Mouse (Mus musculus): ENCODE measurements around the gene Farp2.
A peak's percentile ranks its signal among the peaks of the same experiment; 100 is the strongest.
"Not testable (repeated sequence)": the region's sequence is repeated elsewhere in the genome, so short reads cannot be mapped to it uniquely, and the experiment has no call there.

Gene Farp2

DNA sequence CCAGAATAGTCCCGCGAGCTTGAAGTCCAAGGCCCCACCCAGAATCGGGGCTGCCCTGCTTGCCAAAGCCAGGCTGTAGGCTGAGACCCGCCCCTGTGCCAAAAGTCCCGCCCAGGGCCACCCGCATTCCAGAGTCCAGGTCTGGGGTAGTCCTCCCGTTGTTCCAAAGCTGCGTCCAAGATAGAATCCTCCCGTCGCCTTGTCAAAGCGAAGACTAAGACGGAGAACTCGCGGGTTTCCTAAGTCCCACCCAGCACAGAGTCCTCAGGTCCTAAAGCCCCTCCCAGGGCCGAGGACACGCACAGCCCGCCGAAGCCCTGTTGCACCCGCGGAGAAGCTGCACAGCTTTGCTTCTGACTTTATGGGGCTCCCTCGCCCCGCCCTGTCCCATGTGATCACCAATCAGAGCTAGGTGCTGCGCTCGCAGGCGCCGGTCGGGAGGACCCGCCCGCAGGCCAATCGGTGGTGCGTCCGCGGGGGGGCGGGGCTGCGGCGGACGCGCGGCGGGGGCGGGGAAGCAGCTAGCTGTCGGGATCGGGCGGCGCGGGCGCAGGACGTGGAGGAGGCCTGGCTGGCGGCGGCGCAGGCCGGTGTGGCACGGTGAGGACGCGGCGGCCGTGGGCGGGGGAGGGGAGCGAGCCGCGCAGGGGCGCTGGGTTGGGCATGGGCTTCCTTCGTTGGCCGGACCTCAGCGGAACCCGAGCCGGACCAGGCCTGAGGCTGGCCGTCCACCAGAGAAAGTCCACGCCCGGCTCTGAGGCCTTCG is at the start of gene Farp2:
TSS of gene Farp2 (plus strand) at position 495 of the 766 bp plus-strand sequence.
- peak; percentile 94 for DNase-seq (ENCODE audit: low spot score)

DNA sequence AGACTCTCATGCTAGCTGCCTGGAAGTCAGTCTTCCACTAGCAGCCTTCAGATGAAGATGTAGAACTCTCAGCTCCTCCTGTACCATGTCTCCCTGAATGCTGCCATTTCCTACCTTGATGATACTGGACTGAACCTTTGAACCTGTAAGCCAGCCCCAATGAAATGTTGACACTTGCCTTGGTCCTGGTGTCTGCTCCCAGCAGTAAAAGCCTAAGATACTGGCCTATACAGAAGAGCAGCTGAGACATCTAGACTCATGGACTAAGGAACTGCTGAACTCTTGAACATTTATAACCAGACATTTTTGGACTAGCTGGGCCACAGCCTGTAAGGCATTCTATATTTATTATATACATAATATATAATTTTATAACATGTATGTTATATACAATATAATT is 46.8 kb upstream of the Farp2 start:
- no peak for DNase-seq (ENCODE audit: low spot score)

DNA sequence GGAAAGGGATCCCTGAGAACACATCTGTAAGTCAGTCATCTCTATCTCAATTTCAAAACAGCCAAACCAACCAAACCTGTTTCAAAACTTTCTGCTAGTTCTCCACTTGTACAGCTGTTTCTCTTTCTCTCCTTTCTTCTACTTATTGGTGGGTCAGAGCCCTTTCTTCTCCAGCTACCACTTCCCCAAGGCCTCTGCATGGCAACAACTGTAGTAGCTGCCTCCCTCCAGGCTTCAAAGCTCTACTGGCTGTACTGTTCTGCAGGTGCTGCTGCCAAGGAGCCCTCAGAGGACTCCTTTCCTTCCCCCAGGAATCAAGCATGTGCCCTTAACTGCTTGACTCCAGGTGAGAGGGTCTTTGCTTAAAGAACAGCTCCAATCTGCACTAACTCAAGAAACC is 46.1 kb upstream of the Farp2 start:
- no peak for DNase-seq (ENCODE audit: low spot score)

DNA sequence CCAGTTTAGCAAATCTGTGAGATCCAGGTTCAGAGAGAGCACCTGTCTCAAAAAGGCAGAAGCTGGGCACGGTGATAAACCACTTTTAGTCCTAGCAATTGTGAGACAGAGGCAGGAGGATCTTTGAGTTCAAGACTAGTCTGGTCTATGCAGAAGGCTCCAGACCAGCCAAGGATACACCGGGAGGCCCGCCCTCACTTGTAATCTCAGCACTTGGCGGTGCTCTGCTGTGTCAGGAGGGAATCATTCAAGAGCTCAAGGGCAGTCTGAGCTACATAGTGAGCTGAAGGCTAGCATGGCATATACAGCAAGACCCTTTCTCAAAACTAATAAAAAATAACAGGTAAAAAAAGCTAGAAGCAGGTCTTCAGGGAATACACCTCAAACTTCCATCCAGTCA is 43.3 kb upstream of the Farp2 start:
- no peak for DNase-seq (ENCODE audit: low spot score)

DNA sequence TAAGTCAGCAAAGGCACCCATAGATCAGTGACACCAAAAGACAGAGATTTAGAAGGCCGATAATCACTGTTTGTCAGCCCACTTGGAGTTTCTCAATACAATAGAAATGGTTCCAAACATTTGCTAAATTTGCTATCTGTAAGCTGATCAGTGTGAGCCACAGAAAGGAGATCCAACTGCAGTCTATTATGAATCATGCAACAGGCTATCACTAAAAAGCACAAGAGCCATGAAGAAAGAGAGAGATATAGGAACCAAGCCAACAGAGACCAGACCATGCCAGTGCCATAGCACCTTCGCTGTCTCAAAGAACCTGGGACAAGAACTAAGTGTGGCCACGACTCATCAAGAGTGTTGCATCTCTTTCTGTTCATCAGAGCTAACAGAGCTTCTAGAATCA is 36.2 kb upstream of the Farp2 start:
- no peak for DNase-seq (ENCODE audit: low spot score)

DNA sequence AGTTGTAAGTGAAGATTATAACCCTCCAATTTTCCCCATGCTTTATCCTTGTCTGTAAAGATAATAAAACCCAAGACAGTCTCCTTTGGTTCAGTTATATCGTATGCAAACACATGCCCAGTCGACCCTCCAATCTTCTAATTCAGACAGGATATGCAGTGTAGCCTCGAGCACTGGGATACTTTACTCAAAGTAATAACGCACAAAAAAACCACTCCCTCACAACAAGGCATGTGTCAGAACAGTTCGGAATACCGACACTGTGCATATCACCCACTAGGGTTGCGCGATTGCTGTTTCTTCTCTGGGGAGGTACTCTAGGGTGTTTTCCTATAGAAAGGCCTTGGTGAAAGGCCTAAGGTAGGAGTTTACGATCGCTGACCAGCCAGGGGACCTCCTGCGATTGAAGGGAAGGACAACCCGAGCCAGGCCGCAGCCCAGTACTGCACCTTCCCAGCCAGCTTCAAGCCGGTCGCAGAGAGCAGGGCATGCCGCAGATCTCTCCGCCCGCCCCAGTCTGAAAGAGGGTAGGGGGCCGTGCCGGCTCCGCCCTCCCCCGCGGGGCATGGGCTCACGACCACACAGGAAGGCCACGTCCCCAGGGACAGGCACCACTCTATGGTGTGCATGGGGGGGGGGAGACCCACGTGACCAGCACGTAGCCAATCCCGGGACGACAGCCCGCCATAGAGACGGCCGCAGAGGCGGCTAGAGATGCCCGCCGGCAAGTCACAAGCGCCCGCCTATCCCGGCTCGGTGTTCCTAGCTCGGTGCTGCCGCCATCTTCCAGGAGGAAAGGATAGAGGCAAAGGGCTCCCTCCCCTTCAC is 33.9 kb upstream of the Farp2 start:
- peak; percentile 99 for DNase-seq (ENCODE audit: low spot score)

DNA sequence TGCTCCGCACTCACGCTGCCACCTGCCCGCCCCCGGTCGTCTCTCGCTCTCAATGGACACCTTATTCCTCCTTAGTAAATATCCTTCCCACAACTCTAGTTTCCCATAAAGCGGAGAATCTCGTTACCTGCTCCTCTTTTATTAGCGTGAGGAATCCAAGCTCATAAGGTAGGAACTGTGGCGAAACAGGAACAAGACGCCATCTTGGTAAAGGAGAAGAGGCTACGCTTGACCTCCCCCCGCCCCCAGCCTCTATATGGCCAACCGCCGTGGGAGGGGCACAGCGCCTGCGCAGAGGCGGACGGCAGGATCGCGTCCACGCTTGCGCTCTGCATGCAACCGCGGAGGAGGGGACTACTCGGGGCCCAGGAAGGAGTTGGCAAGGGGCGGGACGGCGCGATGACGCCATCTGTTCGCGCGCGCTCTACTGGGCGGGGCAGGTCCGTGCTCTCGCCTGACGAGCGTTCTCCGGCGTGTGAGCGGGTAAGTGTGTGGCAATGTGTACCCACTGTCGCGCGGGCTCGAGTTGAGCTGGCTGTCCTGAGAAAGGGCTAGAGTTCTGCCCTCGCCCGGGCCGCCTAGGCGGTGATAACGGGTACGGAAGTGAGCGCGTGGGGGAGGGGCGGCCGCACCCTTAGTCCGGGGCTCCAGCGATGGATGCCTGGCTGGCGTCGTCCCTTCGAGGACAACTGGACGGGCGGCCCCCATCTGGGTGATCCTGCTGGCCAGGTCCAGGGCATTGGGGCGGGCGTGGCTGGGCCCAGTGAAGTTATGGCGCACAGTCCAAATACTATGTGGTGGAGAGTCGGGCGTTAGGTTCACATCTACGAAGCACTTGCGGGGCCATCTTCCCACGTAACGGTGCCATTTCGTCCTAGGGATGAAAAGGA is 33.0 kb upstream of the Farp2 start, which contains the start of gene Hdlbp:
TSS of gene Hdlbp (minus strand) at position 230 of the 890 bp plus-strand sequence.
- DNase-seq (ENCODE audit: low spot score), result peak; percentile 100

DNA sequence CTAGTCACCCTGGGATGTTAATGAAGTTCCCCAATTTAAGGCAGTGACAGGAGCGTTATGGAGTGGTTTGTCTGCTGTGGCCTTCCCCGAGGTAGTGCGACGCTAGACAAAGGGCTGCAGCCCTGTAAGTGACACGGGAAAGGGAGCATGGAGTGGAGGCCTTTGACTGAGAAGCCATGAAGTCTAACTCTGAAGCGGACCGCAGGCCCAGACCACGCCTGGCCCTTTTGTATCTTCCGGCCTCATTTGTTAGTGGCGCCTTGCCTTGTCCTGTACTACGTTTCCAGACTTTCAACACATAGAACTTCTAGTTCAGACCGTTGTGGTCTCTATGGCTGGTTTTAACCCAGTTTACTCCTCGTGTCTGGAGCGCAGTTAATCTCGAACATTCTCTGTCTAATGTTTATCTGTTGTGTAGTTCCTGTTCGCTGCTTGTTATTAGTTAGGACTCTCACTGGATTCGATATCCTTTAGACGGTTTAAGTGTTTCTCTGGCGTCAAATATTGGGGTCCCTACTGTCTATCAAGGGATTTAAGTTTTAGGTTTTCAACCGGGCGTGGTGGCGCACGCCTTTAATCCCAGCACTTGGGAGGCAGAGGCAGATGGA is 32.3 kb upstream of the Farp2 start:
- peak; percentile 41 for DNase-seq (ENCODE audit: low spot score)

DNA sequence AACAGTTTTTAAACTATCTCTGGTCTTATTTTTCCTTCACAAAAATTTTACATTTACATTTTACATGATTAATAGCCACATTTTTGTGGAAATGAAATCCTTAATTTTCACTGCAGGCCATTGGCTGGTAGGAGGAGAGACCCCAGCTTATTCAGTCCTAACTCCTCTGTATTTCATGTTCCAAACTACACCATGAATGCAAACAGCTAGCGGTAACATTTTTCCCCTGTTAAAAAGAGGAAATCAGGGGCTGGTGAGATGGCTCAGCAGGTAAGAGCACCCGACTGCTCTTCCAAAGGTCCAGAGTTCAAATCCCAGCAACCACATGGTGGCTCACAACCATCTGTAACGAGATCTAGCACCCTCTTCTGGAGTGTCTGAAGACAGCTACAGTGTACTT is 25.6 kb upstream of the Farp2 start:
- not testable (repeated sequence) for DNase-seq (ENCODE audit: low spot score)

DNA sequence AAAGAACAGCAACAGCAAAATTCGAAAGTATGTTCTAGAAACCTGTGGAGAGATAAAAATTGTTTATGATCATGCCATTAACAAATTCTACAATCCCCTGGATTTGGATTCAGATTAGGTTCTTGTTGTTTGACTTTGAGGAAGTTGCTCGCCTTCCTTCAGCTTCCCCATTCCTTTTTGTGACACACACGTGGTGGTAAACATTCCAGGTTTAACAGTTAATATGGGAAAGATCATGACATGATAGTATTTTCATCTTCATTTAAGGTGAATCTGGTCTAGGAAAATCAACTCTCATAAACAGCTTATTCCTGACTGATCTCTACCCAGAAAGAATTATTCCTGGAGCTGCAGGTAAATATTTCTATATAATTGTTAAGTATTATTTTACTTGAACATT is 16.6 kb upstream of the Farp2 start:
- DNase-seq (ENCODE audit: low spot score), result no peak

DNA sequence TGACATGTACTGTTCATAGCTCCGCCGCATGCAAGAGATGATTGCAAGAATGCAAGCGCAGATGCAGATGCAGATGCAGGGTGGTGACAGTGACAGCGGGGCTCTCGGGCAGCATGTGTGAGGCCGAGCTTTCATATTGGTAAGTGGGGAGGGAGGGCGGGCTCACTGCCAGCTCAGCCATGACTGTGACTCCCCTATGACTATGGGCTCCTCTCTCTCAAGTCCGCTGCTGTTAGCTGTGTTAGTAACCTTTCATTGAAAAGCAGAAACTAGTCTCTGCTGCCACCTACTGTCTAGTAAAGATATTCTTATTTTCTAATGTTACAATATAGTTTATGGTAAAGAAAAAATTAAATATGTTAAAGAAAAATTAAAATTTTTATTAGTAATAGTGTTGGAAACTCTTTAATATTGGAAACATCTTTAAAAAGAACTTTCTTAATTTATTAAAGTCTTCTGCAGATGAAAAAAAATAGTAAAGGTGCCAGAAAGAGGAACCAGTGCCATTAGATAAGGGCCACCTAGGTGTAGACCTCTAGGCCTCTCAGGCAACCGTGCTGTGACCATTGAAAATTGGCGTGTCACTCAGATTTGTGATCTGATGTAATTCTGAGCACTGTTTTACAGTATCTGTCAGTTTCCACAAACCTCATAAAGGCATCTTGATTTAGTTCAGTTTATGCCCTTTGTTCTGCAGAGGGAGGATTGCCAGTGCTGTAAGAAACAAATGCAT is 4.8 kb upstream of the Farp2 start:
- DNase-seq (ENCODE audit: low spot score), result no peak

DNA sequence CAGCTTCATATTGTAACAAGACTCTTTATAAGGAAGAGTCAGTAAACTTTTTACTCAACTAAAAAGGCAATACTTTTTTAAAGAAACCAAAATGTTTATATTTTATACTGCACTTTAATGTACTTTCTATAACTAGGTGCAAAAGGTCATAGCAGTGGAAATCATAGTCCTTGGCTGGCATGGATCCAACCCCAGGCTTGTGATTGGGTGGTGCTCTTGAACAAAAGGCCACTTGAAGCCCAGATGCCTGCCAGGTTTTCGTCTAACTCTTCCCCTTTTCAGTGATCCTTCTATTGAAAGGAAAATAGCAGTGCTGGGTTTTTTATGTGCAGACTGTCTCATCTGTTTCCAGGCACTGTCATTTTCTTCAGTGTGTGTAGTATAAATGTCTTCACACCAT is 3.3 kb upstream of the Farp2 start:
- DNase-seq (ENCODE audit: low spot score), result not testable (repeated sequence)

DNA sequence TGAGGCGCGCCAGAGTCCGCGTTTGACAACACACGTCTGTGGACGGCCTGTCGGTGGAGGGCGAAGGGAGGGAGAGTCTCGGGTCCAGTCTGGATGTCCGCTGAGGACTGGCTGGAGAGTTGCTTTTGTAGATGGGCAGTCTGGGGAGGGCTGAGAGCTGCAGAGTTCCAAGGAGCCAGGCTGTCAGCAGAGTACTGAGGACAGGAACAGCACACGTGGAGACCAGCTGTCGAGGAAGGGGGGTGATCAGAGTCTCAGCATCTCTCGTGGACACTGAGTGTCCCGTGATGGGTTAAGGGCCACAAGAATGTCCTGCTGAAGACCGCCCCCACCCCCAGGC is 442 bp downstream of the Farp2 start:
- DNase-seq (ENCODE audit: low spot score), result no peak

DNA sequence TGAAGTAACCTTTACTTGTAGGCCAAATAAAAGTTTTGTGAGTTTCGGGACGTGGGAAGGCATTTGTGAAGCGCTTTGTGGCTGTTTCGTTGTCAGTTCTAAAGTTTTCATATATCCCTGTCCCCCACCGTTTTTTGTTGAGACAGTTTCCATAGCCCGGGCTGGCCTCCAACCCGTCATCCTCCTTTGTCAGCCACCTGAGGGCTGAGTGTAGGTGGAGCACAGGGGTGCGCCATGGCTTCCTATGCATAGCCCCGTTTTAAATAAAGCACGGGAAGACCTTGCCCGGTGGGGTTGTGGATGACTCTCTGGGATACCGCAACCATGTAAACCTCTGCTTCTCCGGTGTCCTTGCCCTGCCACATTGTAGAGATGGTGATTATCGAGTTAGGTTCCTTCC is 1.3 kb downstream of the Farp2 start:
- DNase-seq (ENCODE audit: low spot score), result no peak

DNA sequence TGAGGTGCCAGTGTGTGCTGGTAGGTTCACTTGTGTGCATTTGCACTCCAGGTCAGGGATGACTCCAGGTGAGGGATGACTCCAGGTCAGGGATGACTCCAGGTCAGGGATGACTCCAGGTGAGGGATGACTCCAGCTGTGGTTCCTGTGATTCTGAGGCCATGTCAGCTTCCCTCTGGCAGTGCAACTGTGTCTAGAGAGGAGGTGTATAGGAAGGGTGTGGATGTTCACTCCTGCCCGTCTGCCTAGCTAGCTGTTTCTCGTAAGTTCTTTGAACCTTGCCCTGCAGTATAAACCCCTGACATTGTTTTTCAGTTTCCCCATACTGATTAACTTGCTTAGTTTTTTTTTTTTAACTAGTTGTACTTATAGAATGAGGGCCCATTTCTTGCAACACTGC is 9.6 kb downstream of the Farp2 start:
- no peak for DNase-seq (ENCODE audit: low spot score)

DNA sequence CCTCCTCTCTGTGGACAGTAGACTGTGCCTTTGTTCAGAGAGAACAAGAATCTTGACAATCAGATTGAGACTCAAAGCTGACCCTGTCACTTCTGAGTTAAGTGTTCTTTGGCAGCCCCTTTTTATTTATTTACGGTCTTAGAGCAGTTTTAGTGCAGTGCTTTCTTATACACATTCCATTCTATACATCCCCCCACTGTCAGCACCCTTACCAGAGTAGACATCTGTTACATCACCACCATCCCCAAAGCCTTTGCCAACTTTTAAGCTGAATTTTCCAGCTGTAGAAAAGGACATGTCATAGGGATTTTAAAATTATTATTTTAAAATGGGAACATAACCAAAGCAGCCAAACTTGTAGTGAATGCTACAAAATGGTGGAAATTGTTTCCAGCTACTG is 10.4 kb downstream of the Farp2 start:
- DNase-seq (ENCODE audit: low spot score), result no peak

DNA sequence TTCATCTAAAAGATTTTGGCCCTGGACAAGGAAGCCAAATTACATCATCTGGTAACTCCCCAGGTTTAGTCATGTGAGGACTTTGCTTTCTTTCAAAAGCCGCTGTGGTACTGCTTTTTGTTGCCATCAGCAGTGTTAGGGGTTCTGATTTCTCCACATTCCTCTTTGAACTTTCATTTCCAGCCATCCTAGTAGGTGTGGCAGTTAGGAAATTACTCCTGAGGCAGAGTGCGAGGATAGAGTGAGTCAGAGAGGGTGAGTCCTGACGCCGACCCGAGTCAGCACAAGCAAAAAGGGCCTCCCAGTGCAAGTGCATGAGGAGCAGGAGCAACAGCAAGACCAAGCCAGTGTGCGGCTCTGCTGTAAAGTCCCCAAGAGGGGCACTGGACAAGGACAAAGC is 17.9 kb downstream of the Farp2 start:
- no peak for DNase-seq (ENCODE audit: low spot score)

DNA sequence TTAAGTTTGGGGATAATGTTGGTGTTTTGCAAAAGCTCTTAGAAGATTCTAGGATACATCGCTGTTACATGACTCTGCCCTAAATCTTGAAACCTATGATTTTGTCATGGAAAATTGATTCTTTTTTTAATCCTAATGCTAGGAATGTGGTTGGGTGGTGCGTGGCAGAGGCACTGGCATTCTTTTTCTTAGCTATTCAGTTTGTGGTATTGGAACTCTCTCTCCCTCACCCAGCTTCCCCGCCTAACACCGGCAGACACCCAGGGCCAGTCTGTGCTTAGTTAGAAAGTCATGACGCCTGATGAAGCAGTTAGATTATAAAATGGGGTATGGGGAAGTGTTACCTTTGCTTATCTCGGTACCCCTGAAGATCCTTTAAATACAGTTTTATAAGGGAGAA is 25.3 kb downstream of the Farp2 start:
- no peak for DNase-seq (ENCODE audit: low spot score)

DNA sequence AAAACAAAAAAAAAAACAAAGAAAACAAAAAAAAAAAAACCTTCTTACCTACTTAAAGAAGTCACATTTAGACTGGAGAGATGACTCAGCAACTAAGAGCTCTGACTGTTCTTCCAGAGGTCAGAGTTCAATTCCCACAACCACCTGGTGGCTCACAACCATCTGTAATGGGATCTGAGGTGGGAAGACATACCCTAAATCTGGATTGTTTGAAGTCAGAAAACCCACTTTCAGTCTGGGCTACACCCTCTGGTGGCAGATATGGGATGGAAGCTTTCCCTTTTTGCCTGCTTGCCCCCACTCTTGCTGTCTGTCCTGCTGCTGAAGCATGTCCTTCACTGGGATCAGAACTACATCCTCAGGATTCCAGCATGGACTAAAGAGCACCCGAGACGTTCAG is 31.3 kb downstream of the Farp2 start:
- no peak for DNase-seq (ENCODE audit: low spot score)

DNA sequence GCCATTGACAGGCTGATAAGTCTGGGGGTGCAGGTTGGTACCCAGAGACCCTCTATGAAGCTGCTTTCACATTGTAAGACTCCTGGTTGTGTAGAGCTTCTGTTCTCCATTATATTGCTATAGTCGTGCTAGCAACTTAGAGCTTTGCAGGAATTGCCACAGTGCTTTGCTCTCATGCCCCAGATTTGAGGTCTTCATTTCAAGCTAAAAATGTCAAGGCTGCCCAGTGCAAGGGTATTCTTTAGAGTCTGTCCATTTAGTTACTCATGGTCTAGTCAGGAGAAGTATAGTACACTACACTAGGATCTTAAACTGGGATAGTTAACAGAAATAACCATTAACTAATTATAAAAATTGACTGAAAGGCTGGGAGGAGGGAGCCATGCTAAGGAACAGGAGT is 35.4 kb downstream of the Farp2 start:
- DNase-seq (ENCODE audit: low spot score), result no peak

DNA sequence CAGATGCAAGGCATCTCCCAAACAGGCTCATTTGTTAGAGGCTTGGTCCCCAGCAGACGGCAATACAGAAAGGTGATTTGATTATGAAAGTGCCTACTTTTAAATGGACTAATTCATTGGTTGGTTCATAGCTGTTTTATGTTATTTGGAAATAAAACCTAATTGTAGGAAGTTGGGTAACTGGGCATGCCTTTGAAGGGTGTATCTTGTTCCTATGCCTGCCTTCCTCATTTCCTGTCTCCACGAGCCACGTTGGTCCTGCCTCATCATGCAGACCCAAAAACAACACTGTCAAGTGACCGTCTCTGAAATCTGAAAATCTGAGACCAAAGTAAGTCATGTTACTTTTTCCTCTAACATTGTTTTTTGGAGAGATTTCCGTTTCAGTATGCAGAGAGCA is 39.5 kb downstream of the Farp2 start:
- DNase-seq (ENCODE audit: low spot score), result no peak
